Comparison of ENCODE assay signal across 22 mouse cellular contexts in genomic region chr6:43773561-43773960, GRCm38 (mm10).
DNase-seq lines count a peak whose midpoint lies in the region; ATAC-seq and TF ChIP-seq lines count a peak whose summit lies in the region.
"Had no signal": no experiment of that assay in that cellular context is flagged by ENCODE, and none has a peak within 500 bp of the region (broad histone marks: within the 10 kb centered on the region; RNA-seq: fewer than 3 reads in every experiment).

No protein-coding gene starts in this region.

- no peak overlapping the region for H3K4me3 ChIP-seq in forebrain, embryonic 13.5 days
- H3K4me3 ChIP-seq in forebrain, postnatal 0 days (ENCODE audit: low read depth, low read length): no peak overlapping the region
- H3K4me3 ChIP-seq: embryonic facial prominence, embryonic 13.5 days; heart, adult 2 months; heart, embryonic 15.5 days; hindbrain, embryonic 10.5 days; intestine, embryonic 15.5 days had no signal

- no peak for TF ChIP-seq CTCF in forebrain, postnatal 0 days (IDR thresholded peaks at IDR 0.05; ENCODE audit: low read depth)
- no peak for TF ChIP-seq CTCF in brain, embryonic 14.5 days (IDR thresholded peaks at IDR 0.05; ENCODE audit: borderline replicate concordance, extremely low read depth, insufficient read depth, insufficient read length)

- TF ChIP-seq POLR2A in brain, embryonic 14.5 days (IDR thresholded peaks at IDR 0.05; ENCODE audit: borderline replicate concordance, extremely low read depth, insufficient read depth, insufficient read length, poor library complexity, severe bottlenecking): no peak

- H3K27ac ChIP-seq in forebrain, embryonic 13.5 days: no peak overlapping the region
- H3K27ac ChIP-seq in forebrain, postnatal 0 days (ENCODE audit: low read depth, low read length): no peak overlapping the region
- H3K27ac ChIP-seq: embryonic facial prominence, embryonic 13.5 days; heart, adult 2 months; heart, embryonic 15.5 days; hindbrain, embryonic 10.5 days; hindbrain, embryonic 14.5 days; intestine, embryonic 15.5 days had no signal

- DNase-seq in forebrain, postnatal 0 days: no peak
- peak; percentile 67 for DNase-seq in brain, embryonic 14.5 days (ENCODE audit: low read depth)
- peak; percentile 8 for DNase-seq in embryo, embryonic 9.5 days (ENCODE audit: extremely low spot score)
- DNase-seq in layer of hippocampus, postnatal 10 days (ENCODE audit: low spot score in 2 of 2): no peak
- DNase-seq in thymus, postnatal 10 days (ENCODE audit: low spot score in 2 of 2): no peak
- no peak for DNase-seq in right cerebral cortex, adult 18-20 months
- DNase-seq: adrenal gland, adult 8-10 months; adrenal gland, postnatal 36 days; cerebellum, adult 11-12 months; cerebellum, adult 9-10 months; cerebellum, postnatal 36 days; gastrocnemius, postnatal 10 days; heart, adult 2 months; heart, postnatal 14 days; kidney, adult 18-20 months had no signal

- H3K4me1 ChIP-seq in forebrain, embryonic 13.5 days: peaks cover 15% of the 10 kb centered on the region
- no peaks in the 10 kb centered on the region for H3K4me1 ChIP-seq in forebrain, postnatal 0 days (ENCODE audit: insufficient read depth)
- H3K4me1 ChIP-seq: embryonic facial prominence, embryonic 13.5 days; heart, embryonic 15.5 days; hindbrain, embryonic 10.5 days; intestine, embryonic 15.5 days had no signal

- WGBS in forebrain, embryonic 13.5 days: 22% methylated on average over 3 of the region's 3 CpGs
- WGBS in forebrain, postnatal 0 days: 23% methylated on average over 3 of the region's 3 CpGs

- peak; percentile 41; the same call in 1 of the 2 replicates for ATAC-seq in forebrain, embryonic 13.5 days
- no peak for ATAC-seq in forebrain, postnatal 0 days
- ATAC-seq: intestine, embryonic 15.5 days had no signal

- no peaks in the 10 kb centered on the region for H3K9me3 ChIP-seq in forebrain, embryonic 13.5 days (replicated peaks)
- no peaks in the 10 kb centered on the region for H3K9me3 ChIP-seq in forebrain, postnatal 0 days (ENCODE audit: low read length)
- H3K9me3 ChIP-seq: embryonic facial prominence, embryonic 13.5 days; heart, embryonic 15.5 days; hindbrain, embryonic 10.5 days; intestine, embryonic 15.5 days had no signal

- H3K27me3 ChIP-seq in forebrain, embryonic 13.5 days: no peaks in the 10 kb centered on the region
- no peaks in the 10 kb centered on the region for H3K27me3 ChIP-seq in forebrain, postnatal 0 days (ENCODE audit: insufficient read depth, low read length)
- H3K27me3 ChIP-seq: embryonic facial prominence, embryonic 13.5 days; heart, embryonic 15.5 days; intestine, embryonic 15.5 days had no signal

- no peaks in the 10 kb centered on the region for H3K36me3 ChIP-seq in forebrain, embryonic 13.5 days (ENCODE audit: poor library complexity, severe bottlenecking)
- H3K36me3 ChIP-seq in forebrain, postnatal 0 days (ENCODE audit: insufficient read depth): no peaks in the 10 kb centered on the region
- H3K36me3 ChIP-seq: embryonic facial prominence, embryonic 13.5 days; heart, embryonic 15.5 days; hindbrain, embryonic 10.5 days; intestine, embryonic 15.5 days had no signal

- H3K9ac ChIP-seq in forebrain, embryonic 13.5 days: no peak overlapping the region
- no peak overlapping the region for H3K9ac ChIP-seq in forebrain, postnatal 0 days
- H3K9ac ChIP-seq: embryonic facial prominence, embryonic 13.5 days; heart, embryonic 15.5 days; hindbrain, embryonic 14.5 days; intestine, embryonic 15.5 days had no signal

- H3K4me2 ChIP-seq in forebrain, embryonic 13.5 days: no peak overlapping the region
- H3K4me2 ChIP-seq in forebrain, postnatal 0 days (ENCODE audit: low read depth): no peak overlapping the region
- H3K4me2 ChIP-seq: embryonic facial prominence, embryonic 13.5 days; heart, embryonic 11.5 days; heart, embryonic 15.5 days; hindbrain, embryonic 14.5 days; intestine, embryonic 15.5 days had no signal

Comparison
In these comparisons a context has a peak if more than half of its experiments do, and no peak if none do; other contexts are left out.
1. DNase-seq: peak in brain, embryonic 14.5 days (single experiment) and embryo, embryonic 9.5 days (single experiment); none in forebrain, postnatal 0 days (single experiment), layer of hippocampus, postnatal 10 days (0 of 2), thymus, postnatal 10 days (0 of 2) and right cerebral cortex, adult 18-20 months (single experiment).